Mouse (Mus musculus) heart, adult 8-10 months (tissue): Measurements from ENCODE around the gene Trp53bp2. TPM values are rescaled to one million over a fixed set of nuclear protein-coding genes. Genes with fewer than 3 reads are reported as not detected.

Experiments used
- DNase-seq: peaks from one replicate; pipeline ENCODE4 v3.0.0; 2022; ENCODE audit warnings: low spot score
- total RNA-seq, 4 experiments: library from RNA; stranded (reverse); gene quantifications; 2 replicates each; pipeline ENCODE4 v1.2.4; 2022

The Trp53bp2 gene
- total RNA-seq, 4 experiments from 2014 or later, result 9.7 to 11.2 (median 10.5) TPM

DNA sequence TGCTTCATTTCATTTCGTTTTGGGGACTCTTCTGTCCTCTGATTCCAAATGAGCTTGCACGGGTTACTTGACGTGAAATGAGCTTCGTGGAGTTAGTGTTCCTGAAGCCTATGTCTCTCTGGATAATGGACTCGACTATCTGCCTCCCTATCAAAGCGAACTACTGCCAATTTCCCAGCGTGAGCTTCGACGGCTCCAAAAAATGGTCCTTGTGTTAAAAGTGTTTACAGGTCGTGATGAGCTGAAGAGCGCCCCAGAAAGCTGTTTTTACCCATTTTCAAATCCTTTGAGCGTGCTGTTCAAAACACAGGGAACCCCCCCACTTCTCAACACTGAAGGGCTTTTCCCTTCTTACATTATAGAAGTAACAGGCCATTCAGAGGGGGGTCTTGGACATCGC, 729 bp upstream of the Trp53bp2 start:
- DNase-seq, result no peak

DNA sequence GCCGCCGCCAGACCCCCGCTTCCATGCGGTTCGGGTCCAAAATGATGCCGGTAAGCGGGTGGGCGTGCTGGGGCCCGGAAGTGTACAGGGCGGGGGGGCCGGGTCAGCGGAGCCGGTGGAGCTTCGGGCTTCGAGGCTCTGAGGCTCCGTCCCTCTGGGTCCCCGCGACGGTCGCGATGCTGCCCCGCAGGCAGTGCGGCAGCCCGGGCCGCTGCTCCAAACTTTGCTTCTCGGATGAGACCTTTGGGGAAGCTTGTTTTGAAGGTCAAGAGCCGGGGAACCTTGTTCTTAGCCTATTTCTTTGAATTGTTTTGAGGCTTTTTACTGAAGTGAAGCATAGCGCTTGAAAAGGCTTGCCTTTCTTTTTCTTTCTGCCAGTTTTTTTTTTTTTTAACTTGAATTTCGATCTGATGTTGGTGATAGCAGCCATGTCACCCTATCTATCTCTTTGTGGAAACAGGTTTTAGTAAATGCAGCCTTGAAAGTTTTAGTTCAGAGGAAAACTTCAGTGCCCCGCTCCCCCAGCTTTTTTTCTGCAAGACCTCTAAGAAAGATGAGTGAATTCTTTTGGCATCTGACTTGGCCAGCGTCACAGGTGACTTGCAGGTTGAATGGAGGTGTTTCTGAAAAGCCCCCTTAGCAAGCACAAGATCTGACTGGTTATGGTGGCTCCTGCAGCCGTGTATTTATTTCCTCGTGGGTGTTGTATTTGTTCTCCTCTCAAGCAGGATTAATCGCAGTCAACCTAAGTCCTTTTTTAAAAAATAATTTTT, 615 bp downstream of the Trp53bp2 start:
- no peak for DNase-seq

DNA sequence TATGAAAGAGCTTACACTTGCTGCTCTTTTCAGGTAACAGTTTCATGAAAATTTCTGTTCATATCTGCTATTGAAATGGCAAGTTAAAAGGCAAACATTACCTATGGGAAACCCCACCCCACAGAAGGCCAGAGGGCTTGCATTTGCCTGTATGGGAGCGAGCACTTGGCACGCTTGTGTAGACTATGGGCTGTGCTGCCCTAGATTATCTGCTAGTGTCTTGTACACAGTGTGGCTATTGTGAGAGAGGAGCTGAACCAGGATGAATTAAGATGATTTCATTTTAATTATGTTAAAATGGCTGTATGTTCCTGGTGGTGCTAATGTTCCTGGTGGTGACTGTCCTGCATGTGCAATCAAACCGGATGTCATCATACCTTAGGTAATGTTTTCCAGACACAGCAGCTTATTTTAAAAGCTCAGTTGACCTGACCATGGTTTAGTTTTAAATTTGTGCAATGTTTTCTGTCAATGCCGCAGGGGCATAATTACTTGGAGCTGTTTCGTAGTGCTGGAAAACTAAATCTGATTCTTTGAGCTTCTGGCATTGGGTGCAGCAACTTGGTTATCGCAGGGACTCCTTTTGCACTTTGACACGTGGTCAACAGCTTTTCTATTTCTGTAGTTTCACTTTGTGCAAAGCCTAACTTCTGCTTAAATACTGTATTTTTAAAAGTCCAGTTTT, 3.8 kb downstream of the Trp53bp2 start:
- DNase-seq, result no peak

DNA sequence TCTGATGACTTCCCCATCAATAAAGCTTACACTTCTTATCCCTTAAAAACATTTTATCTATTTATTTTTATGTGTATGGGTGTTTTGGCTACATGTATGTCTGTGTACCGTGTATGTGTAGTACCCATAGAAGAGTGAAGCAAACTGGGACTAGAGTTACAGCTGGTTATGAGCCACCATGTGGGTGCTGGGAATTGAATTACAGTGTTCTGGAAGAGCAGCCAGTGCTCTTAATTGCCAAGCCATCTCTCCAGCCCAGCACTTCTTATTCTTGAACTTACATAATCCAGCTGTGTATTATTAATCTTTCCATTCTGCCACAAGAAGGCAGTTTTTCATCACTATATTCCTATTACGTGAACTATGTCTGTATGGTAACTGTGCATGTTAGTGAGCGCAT, 10.5 kb downstream of the Trp53bp2 start:
- no peak for DNase-seq

DNA sequence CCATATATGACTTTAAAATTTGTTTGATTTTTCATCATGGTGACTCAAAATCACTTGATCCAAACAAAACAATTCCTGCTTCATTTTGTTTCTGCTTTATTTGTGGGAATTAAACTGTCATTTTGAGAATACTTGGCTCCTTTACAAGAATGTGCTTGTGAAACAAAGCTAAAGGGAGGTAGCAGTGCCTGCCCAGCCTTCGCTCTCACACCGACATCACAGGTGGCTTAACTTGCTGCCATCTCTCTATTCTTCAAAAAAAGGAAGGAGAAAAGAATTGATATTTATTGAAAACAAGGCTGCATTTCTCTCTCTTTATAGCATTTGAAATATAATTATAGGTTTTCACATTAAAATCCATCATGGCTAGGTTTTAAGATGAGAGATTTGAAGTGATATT, 15.3 kb downstream of the Trp53bp2 start:
- no peak for DNase-seq

DNA sequence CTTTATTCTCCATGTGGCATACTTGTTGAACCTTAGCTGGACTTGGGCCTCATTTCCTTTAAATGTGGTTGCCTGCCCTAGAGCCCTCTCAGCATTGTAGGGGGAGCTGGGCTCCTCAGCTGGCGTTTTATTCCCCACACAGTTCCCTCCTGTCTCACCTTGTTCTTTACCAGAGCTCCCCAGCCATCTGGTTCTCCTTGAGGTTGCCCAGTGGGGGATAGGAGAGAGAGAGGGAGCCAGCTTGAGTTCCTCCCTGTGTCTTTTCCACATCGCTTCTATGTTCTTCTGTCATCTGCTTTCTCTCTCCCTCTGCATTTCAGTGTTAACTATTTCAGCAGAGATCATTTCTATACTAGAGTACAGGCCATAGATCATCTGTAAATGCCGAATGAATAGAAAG, 16.2 kb downstream of the Trp53bp2 start:
- DNase-seq, result no peak

DNA sequence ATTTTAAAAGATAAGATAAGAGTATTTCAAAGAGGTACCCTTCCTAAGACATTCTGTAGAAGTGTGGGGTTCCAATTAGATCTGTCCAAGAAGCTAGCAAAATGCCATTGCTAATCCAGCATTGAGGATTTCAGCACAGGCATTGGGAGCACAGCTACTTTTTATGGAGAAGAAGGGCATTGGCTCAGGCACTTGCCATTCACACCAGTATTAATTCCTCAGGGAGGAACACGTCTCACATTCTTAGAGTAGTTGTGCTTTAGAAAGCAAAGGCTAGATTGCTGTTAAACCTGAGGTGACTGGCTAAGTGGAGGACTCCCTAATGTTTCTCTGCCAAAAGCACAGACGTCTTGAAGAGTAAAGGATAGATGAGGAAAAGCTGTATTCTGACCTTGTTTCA, 17.5 kb downstream of the Trp53bp2 start:
- DNase-seq, result no peak

DNA sequence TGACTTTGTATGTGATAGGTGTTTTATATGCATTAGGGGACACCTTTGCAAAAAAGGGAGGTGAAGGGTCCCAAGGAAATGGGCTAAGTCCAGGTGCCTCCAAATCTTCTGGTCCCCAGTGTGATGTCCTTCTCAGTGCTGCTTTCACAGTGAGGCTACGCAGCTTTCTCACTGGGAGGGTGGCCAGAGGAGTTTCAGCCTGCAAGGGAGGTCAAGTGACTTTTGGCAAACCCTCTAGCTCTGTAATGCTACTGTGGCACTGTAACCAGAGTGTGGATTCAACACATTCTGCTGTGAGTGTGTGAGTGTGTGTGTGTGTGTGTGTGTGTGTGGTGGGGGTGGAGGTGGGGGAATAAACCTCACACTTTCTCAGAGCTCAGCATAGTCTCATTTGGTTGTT, 18.5 kb downstream of the Trp53bp2 start:
- DNase-seq, result peak; percentile 58

DNA sequence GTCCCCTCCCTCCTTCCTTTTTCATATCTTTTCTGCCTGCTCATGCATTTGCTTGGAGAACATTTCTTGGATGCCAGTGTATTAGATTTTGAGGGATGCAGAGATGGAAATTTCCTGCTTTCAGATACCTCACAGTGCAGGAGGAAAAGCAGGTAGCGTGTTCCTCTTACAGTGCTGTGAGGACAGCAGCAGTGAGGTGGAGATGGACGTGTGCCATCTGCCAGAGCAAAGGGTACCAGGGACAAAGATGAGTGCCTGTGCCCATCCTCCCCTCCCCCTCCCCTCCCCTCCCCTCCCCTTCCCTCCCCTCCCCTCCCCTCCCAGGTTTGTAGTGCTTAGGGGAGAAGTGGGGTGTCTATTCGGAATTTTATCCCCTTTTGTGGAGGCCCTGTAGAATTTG, 20.9 kb downstream of the Trp53bp2 start:
- no peak for DNase-seq

DNA sequence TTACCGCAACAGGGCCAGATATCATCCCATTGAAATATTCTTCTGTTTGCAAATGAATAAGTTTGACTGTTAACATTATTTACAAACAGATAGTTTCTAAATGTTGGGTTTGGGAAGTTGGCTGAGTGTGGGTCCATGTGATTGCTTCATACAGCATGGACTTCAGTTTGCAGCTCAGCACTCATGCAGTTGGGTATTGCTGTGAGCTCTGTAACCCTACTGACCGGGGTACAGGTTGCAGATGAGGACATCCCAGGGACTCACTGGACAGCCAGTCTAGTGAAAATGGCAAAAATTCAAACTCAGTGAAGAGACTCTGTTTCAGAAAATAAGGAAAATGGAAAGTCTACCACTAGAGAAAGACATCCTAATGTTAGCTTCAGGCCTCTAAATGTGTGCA, 21.7 kb downstream of the Trp53bp2 start:
- no peak for DNase-seq

DNA sequence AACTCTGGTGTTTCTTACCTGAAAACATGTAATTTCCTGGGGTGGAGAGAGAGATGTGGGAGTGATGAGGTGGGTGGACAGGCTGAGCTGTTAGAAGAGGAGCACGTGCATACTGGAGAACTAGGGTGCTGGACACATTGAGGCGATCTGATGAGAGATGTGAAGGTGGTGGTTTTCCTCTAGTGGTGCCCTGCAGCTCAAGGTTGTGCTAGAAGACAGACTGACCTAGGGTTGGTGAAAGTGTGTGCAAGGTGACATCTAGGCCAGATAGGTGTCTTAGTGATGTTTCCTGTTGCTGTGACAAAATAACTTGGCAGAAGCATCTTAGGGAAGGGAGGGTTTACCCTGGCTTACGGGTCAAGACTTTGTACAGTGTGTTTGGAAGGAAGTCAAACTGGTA, 23.1 kb downstream of the Trp53bp2 start:
- no peak for DNase-seq

DNA sequence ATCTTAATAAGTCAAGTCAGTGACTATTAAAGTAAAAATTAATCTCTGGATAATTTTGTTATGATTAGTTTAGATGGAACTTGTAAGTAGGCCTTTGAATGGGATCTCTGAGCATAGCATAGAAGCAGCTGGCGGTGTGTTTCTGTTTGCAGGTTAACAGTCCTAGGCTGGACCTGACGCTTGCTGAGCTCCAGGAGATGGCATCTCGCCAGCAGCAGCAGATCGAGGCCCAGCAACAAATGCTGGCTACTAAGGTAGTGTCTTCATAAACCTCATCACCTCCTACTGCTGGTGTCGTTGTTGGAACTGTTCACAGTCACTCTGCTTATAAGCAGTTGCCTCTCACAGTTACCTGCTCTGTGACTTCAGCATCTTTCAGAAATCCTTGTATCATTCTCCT, 27.8 kb downstream of the Trp53bp2 start:
- no peak for DNase-seq

DNA sequence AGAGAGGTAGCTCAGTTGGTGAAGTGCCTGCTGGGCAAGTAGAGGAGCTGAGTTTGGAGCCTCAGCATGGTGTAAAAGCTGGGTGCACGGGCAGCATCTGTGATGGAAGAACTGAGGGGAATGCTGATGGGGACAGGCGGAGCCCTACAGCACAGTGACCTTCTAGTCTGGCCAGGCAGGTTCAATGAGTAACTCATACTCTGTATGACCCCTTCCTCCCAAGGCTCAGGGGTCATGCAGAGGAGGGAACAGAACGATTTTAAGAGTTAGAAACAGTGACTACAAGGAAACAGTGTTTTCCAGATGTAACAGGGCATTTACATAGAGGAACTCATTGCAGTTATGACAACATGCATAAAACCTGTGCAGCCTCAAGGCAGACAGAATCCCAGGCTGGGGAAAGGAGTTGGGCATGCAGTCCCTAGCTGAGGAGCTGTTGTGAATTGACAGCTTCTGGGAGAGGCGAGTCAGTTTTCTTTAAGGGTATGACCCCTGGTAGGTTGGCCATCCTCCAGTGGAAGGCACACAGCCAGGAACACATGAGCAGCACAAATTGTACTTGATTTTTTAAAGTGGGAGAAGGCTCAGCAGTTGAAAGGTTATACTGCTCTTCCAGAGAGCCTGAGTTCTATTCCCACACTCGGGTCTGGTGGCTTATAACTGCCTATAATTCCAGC, 30.7 kb downstream of the Trp53bp2 start:
- DNase-seq, result peak; percentile 82

DNA sequence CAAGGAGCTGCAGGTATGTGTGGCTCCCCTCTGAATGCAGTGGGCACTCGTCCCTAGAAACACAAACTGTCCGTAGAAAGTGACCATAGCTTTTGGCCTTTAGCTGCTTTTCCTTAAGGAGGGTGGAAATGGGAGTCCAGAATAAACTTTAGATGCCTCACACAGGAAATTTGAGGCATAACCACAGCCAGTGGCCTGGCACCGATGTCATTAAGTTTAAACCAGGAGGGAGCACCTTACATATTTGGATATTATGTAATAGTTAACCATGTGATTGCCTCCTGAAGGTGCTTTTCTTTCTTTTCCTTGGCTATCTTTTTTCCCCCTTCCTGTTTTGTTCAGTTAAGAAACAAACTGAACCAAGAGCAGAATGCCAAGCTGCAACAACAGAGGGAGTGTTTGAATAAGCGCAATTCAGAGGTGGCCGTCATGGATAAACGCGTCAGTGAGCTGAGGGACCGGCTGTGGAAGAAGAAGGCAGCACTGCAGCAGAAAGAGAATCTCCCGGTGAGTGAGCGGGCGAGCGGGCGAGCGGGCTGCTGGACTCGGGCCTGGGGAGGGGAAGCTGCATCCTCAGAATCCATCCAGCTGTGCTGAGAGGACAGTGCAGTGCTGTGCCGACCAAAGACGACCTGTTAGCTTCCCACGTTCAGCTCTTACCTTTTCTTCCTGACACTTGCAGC, 33.0 kb downstream of the Trp53bp2 start:
- DNase-seq, result no peak

DNA sequence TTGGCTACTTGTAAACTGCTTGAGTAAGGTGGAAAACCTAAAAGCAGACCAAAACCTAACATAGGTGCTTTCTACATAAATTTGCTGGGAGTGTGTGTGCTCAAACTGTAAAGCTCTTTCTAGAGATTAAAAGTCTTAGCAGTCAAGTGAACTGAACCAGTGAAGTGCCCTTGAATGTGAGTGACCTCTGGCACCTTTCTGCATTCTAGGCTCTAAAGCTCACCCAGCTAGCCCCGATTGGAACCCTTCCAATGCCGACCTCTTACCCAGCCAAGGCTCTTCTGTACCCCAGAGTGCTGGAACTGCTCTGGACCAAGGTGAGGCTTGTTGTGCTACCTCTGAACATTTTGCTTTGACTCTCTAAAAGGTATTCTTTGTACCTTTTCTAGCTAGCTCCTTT, 35.1 kb downstream of the Trp53bp2 start:
- DNase-seq, result no peak

DNA sequence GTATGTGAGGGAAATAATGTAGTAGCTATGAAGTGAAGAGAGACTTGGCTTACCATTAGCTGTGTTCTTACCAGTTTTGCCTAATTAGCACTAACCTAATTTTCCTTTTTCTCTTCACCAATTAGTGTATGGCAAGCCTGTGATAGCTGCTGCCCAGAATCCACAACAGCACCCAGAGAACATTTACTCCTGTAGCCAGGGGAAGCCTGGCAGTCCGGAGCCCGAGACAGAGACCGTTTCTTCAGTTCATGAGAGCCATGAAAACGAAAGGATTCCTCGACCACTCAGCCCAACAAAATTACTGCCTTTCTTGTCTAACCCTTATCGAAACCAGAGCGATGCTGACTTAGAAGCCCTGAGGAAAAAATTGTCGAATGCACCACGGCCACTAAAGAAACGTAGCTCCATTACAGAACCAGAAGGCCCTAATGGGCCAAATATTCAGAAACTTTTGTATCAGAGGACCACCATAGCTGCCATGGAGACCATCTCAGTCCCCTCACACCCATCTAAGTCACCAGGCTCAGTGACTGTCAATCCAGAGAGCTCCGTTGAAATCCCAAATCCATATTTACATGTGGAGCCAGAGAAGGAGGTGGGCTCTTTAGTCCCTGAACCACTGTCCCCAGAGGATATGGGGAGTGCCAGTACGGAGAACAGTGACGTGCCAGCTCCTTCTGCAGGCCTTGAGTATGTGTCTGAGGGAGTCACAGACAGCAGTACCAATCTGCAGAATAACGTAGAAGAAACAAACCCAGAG, 39.5 kb downstream of the Trp53bp2 start:
- DNase-seq, result no peak

DNA sequence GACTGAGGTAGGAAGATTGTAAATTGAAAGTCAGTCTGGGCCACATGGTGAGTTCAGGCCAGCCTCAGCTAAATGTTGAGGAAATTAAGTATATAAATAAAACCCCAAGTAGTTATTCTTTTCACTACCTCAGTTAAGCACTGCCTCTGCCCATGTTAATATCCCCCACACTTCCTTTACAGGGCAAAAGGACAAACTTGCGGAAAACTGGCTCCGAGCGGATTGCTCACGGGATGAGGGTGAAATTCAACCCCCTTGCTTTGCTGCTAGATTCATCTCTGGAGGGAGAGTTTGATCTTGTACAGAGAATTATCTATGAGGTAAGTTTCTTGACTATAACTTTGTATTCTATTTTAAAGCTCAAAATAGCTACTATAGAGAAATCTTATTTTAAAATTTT, 43.5 kb downstream of the Trp53bp2 start:
- DNase-seq, result no peak

DNA sequence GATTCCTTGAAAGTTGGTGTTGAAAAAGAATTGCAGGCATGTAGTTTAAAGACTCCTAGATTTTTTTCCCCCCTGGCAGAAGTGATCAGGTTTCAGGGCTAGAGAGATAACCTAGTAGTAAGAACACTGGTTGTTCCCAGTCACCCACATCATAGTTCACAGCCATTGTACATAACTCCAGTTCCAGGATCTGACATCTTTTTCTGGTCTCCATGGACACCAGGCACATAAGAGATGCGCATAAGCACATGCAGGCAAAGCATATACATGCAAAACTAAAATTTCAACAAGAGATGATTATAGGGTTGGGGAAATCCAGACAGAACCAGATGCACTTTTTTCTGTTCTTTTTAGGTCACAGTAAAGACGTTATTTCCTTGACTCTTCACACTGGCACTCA, 46.1 kb downstream of the Trp53bp2 start:
- DNase-seq, result no peak

DNA sequence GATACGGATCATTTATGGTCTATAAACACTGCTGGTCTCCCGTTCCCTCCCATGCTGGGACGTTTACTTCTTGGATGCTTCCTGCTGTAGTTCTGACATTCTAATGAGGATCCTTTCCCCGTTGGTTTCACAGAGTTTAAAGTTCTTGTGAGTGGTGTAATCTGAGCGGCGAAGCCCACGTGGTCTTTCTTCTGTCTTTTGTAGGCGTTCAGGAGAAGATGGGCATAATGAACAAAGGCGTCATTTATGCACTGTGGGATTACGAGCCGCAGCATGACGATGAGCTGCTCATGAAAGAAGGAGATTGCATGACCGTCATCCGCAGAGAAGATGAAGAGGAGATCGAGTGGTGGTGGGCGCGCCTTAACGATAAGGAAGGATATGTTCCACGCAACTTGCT, 49.6 kb downstream of the Trp53bp2 start:
- no peak for DNase-seq

DNA sequence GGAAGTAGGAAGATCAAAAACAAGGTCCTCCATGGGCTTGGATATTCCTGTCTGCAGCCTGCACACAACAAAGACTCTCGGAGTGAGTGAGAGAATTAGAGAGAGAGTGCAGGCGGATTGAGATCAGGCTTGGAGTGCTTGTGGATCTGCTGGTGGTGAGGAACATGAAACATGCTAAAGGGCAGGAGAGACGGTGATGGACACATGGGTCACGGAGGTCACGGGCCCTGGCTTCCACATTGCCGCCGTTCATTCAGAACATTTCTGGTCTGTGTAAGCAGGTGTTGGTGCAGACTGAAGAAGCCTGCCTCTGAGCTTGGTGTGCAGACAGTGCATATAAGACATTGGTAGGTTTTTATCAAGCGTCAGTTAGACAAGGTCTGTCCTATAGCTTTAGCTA, 50.5 kb downstream of the Trp53bp2 start:
- DNase-seq, result no peak
